Mouse (Mus musculus): ENCODE data around the gene Clk1.
"Not testable (repeated sequence)": the region's sequence is repeated elsewhere in the genome, so short reads cannot be mapped to it uniquely, and the experiment has no call there.

Clk1 gene

GRCm38 (mm10) chr1:58407321-58407720, 16.5 kb downstream of the Clk1 start:
- no peak for DNase-seq (ENCODE audit: low spot score)

GRCm38 (mm10) chr1:58403745-58404144, 20.1 kb downstream of the Clk1 start:
- no peak for DNase-seq (ENCODE audit: low spot score)

- DNase-seq (ENCODE audit: low spot score): no peak
These were observed 22.5 kb downstream of the Clk1 start for GRCm38 (mm10) chr1:58401396-58401795.

- DNase-seq (ENCODE audit: low spot score): no peak
These were observed 26.1 kb downstream of the Clk1 start for GRCm38 (mm10) chr1:58397731-58398130.

GRCm38 (mm10) chr1:58396179-58396578, 27.7 kb downstream of the Clk1 start:
- no peak for DNase-seq (ENCODE audit: low spot score)

- DNase-seq (ENCODE audit: low spot score): no peak
These were observed 28.5 kb downstream of the Clk1 start for GRCm38 (mm10) chr1:58395341-58395740.

- peak; percentile 54 for DNase-seq (ENCODE audit: low spot score)
These were observed 30.3 kb downstream of the Clk1 start for GRCm38 (mm10) chr1:58393284-58394195.

- peak; percentile 84 for DNase-seq (ENCODE audit: low spot score)
These were observed 31.1 kb downstream of the Clk1 start, which contains the start of gene Bzw1 for GRCm38 (mm10) chr1:58392652-58393283. Bzw1 (plus strand) TSS chr1:58392898.

GRCm38 (mm10) chr1:58392268-58392651, 31.6 kb downstream of the Clk1 start:
- no peak for DNase-seq (ENCODE audit: low spot score)

- no peak for DNase-seq (ENCODE audit: low spot score)
These were observed 32.2 kb downstream of the Clk1 start for GRCm38 (mm10) chr1:58391421-58392267.

GRCm38 (mm10) chr1:58382586-58383281, 41.1 kb downstream of the Clk1 start:
- no peak for DNase-seq (ENCODE audit: low spot score)

GRCm38 (mm10) chr1:58375574-58376147, 48.2 kb downstream of the Clk1 start:
- no peak for DNase-seq (ENCODE audit: low spot score)

- not testable (repeated sequence) for DNase-seq (ENCODE audit: low spot score)
These were observed 49.6 kb downstream of the Clk1 start for GRCm38 (mm10) chr1:58374266-58374665.

GRCm38 (mm10) chr1:58369716-58370115, 54.1 kb downstream of the Clk1 start:
- no peak for DNase-seq (ENCODE audit: low spot score)

GRCm38 (mm10) chr1:58366737-58367471, 57.0 kb downstream of the Clk1 start:
- DNase-seq (ENCODE audit: low spot score): no peak

- DNase-seq (ENCODE audit: low spot score): no peak
These were observed 58.0 kb downstream of the Clk1 start for GRCm38 (mm10) chr1:58365829-58366228.

- DNase-seq (ENCODE audit: low spot score): no peak
These were observed 59.3 kb downstream of the Clk1 start for GRCm38 (mm10) chr1:58364551-58364950.

GRCm38 (mm10) chr1:58362296-58362695, 61.6 kb downstream of the Clk1 start:
- DNase-seq (ENCODE audit: low spot score): no peak

Measured in spleen, adult 12 weeks (tissue).